Mouse (Mus musculus) neural tube, embryonic 15.5 days (tissue): ENCODE measurements at regions not wholly inside any gene's neighbourhood (a gene's known extent, or its start where the extent isn't known, plus 50 kb on each side); places are given as distances from the start of the nearest gene placed in this dataset.

ENCODE experiments used
- ATAC-seq: fragments of 200-750 bp; cut with Nextera tagmentation; 2 replicates; pipeline ENCODE4 v1.8.0; 2017; ENCODE audit warnings: mild to moderate bottlenecking, moderate TSS enrichment, moderate library complexity; ENCODE audit not compliant: low FRiP score
- H3K27ac ChIP-seq: fragments of 300-500 bp; sonication (generic); replicated peaks from 2 replicates; pipeline ENCODE4 v1.5.1; 2015; ENCODE audit warnings: mild to moderate bottlenecking, inconsistent platforms
- H3K27me3 ChIP-seq: fragments of 300-500 bp; sonication (generic); replicated peaks from 2 replicates; pipeline ENCODE4 v1.6.1; 2015; ENCODE audit warnings: inconsistent platforms
- H3K36me3 ChIP-seq: fragments of 300-500 bp; sonication (generic); 2 replicates; pipeline ENCODE4 v1.6.1; 2015; ENCODE audit warnings: inconsistent platforms
- H3K4me1 ChIP-seq: fragments of 300-500 bp; sonication (generic); 2 replicates; pipeline ENCODE4 v1.6.1; 2015; ENCODE audit warnings: inconsistent platforms
- H3K4me2 ChIP-seq: fragments of 300-500 bp; sonication (generic); 2 replicates; pipeline ENCODE4 v1.6.1; 2015; ENCODE audit warnings: inconsistent platforms, mild to moderate bottlenecking, moderate library complexity
- H3K4me3 ChIP-seq: fragments of 300-500 bp; sonication (generic); replicated peaks from 2 replicates; pipeline ENCODE4 v1.5.1; 2015; ENCODE audit warnings: mild to moderate bottlenecking, inconsistent platforms
- H3K9ac ChIP-seq: fragments of 300-500 bp; sonication (generic); replicated peaks from 2 replicates; pipeline ENCODE4 v1.6.1; 2015; ENCODE audit warnings: mild to moderate bottlenecking, inconsistent platforms
- H3K9me3 ChIP-seq: fragments of 300-500 bp; sonication (generic); replicated peaks from 2 replicates; pipeline ENCODE4 v1.6.1; 2016; ENCODE audit warnings: inconsistent platforms
- WGBS: fragments of 180-500 bp; shearing (Covaris S2); methylation state at CpG from one replicate; pipeline ENCODE4 v1.1.7; 2015; ENCODE audit warnings: mixed read lengths; 5-methylcytosine and 5-hydroxymethylcytosine counted together

DNA sequence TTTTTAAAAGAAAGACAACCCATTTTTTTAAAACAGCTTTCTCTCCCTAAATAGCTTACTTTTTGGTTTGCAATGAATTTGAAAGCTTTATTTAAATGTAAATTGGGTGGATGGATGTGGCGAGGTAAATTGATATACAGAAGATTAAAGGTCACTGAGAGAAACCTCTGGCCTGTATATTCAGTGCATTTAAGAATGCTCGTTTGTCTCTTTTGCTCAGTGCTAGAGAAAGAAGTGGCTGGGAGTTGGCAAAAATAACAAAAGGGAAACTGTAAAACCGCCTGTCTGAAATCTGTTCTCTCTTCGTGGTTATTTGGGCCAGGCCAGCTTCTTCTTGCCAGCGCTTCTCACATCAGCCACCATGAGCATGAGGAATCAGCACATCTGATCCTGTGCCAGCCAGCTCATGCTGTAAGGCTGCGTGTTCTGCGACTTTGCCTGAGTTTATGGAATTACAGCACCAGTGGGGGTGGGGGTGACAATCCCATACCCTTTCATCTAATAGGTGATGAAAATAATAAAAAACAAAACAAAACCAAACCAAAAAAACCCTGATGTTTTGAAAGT, 62.7 kb upstream of the Cul1 start:
- 15% methylated on average over 7 of the region's 7 CpGs for WGBS
- no peak overlapping the region for H3K4me3 ChIP-seq
- no peak overlapping the region for H3K4me2 ChIP-seq
- no peaks in the 10 kb centered on the region for H3K27me3 ChIP-seq
- H3K9ac ChIP-seq, result no peak overlapping the region
- no peaks in the 10 kb centered on the region for H3K9me3 ChIP-seq
- H3K36me3 ChIP-seq, result no peaks in the 10 kb centered on the region
- peak overlapping the region; percentile 41; the same call in 1 of the 2 replicates for H3K27ac ChIP-seq
- peaks cover 6% of the 10 kb centered on the region; the same call in 1 of the 2 replicates for H3K4me1 ChIP-seq
- peak; percentile 82 for ATAC-seq

DNA sequence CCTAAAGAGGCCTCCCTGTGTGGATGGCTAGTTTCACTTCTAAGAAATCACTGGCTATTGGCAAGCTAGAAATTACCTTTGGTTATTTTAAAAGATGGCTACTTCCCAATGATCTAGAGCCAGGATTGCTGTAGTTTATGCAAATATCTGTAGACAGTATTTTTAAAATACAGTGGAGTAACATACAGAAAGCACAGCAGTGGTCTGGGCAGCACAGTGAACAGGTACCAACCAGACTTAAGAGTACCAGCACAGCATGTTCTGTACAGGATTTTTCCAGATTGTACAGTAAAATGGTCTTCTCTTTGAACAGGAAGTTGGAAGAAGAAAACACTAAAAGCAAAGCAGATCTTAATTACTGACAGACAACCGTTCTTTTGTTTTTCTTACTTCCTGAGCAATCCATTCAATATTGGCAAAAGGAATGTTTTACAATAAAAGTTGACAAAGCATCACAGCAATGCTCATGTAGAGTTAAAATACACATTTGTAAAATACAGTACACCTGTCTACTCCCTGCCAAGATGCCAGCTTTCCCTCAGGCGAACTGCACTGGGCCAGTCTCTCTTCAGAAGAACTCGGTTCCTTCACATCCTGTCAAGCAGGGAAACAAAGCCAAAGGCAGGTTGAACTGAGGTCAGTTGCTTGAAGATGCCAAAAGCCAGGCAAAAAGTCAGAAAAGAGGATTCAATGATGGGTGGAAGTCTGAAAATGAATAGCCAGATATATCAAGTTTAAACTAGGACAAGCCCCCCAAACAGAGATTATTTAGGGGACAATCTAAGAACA, 62.0 kb upstream of the Cul1 start:
- no peaks in the 10 kb centered on the region for H3K9me3 ChIP-seq
- ATAC-seq, result no peak
- 53% methylated on average over 3 of the region's 3 CpGs for WGBS
- no peak overlapping the region for H3K4me3 ChIP-seq
- no peak overlapping the region for H3K9ac ChIP-seq
- peaks cover 6% of the 10 kb centered on the region; the same call in 1 of the 2 replicates for H3K4me1 ChIP-seq
- H3K36me3 ChIP-seq, result no peaks in the 10 kb centered on the region
- no peak overlapping the region for H3K4me2 ChIP-seq
- no peaks in the 10 kb centered on the region for H3K27me3 ChIP-seq
- no peak overlapping the region for H3K27ac ChIP-seq

DNA sequence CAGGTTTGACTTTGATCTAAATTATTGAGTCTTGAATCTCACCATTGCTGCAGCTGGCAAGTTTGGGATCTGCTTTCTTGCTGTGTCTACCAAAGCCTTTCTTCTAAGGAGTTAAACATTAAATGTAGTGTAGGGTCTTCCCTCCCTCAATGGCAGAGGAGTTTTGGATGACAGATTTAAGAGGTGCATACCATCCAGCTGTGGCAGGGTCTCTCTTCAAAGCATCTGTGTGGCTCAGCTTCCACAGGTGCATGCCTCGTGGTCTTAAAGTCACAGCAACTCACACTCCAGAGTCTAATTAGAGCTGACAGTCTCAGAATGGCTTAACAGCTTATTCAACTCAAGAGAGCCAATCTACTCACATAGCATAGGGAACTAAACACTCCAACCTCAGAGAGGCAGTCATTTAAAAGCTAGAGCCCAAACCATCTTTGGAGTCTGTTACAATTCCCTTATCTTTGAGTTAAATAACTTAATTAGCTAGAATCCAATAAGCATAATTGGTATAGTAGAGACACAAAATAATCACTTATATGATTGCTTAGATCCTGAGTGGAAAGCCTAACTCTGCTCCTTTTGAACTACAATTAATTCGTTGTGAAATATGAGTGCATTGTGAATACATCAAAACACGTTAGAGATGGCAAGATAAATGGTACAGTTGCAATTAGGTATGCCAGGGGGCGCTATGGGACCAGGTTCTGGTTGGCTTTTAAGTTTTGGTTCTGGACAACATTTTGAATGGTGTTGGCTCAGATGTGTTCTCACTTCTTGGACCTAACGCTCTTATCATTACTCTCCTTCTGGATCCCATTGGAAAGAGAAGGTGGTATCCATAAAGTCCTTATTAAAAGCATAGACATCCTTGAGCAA, 57.5 kb upstream of the Cul1 start:
- no peak for ATAC-seq
- WGBS, result 50% methylated on average over 5 of the region's 5 CpGs
- H3K36me3 ChIP-seq, result no peaks in the 10 kb centered on the region

More for the DNA sequence above, 57.5 kb upstream of the Cul1 start:
- Histone ChIP-seq H3K4me1 (0 out of 2 replicates have a peak, but pooled peaks cover under 1% of the 10 kb centered on the region), H3K4me3 (no peak overlapping the region), H3K4me2 (no peak overlapping the region), H3K9ac (no peak overlapping the region), H3K27me3 (no peaks in the 10 kb centered on the region), H3K9me3 (no peaks in the 10 kb centered on the region), H3K27ac (no peak overlapping the region)
